Comparison of ENCODE assay signal across 1 mouse cellular context in the genomic region with DNA sequence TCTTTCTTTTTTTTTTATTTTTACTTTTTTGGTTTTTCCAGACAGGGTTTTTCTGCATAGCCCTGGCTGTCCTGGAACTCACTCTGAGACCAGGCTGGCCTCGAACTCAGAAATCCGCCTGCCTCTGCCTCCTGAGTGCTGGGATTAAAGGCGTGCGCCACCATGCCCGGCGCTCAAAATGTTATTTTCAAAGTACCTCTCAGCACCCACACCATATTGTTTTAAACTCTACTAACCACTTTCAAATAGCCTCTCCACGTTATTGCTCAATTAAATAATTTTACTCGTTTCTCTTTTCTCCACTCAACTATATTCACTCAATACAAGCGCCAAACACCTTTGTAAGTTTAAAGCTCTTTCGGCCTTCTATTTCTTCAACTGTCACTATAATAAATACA.
TF ChIP-seq lines count a peak whose summit lies in the region.

No protein-coding gene starts in this region.

TF ChIP-seq in MEL, 35 proteins besides CTCF, POLR2A, EP300 and RAD21:
- TF ChIP-seq MAX (IDR thresholded peaks at IDR 0.05; ENCODE audit: low read length) = peak; percentile 11; the same call in 1 of the 2 replicates
- 0 out of 2 replicates have a peak, but pooled peaks have one; percentile 13 for TF ChIP-seq CHD1 (IDR thresholded peaks at IDR 0.05; ENCODE audit: low read depth, low read length)
- peak; percentile 98 for TF ChIP-seq TBP (IDR thresholded peaks at IDR 0.05; ENCODE audit: low read depth, low read length)
